Mouse (Mus musculus) hindbrain, embryonic 11.5 days (tissue): ENCODE measurements around the gene Xpo6. TPM values are rescaled to one million over a fixed set of nuclear protein-coding genes. Genes with fewer than 3 reads are reported as not detected.

ENCODE experiments used
- ATAC-seq: fragments of 200-750 bp; cut with Nextera tagmentation; 2 replicates; pipeline ENCODE4 v1.8.0; 2017; ENCODE audit warnings: mild to moderate bottlenecking, moderate TSS enrichment, moderate library complexity; ENCODE audit not compliant: low FRiP score
- DNase-seq: peaks from one replicate; pipeline ENCODE4 v3.0.0-alpha.2; 2015; ENCODE audit warnings: low spot score
- H3K27ac ChIP-seq: fragments of 300-500 bp; sonication (generic); 2 replicates; pipeline ENCODE4 v1.5.1; 2014; ENCODE audit warnings: mild to moderate bottlenecking, low read depth, low read length
- H3K27me3 ChIP-seq: fragments of 300-500 bp; sonication (generic); 2 replicates; pipeline ENCODE4 v1.6.1; 2014; ENCODE audit warnings: mild to moderate bottlenecking, low read length, moderate library complexity, mixed read lengths; ENCODE audit not compliant: control insufficient read depth, insufficient read depth
- H3K36me3 ChIP-seq: fragments of 300-500 bp; sonication (generic); 2 replicates; pipeline ENCODE4 v1.6.1; 2014; ENCODE audit warnings: mild to moderate bottlenecking, low read length, moderate library complexity, mixed read lengths; ENCODE audit not compliant: control insufficient read depth, insufficient read depth
- H3K4me1 ChIP-seq: fragments of 300-500 bp; sonication (generic); replicated peaks from 2 replicates; pipeline ENCODE4 v1.6.1; 2014; ENCODE audit warnings: low read length, mixed read lengths; ENCODE audit not compliant: control insufficient read depth, insufficient read depth
- H3K4me2 ChIP-seq: fragments of 300-500 bp; sonication (generic); replicated peaks from 2 replicates; pipeline ENCODE4 v1.6.1; 2014; ENCODE audit warnings: mild to moderate bottlenecking, low read depth, low read length
- H3K4me3 ChIP-seq: fragments of 300-500 bp; sonication (generic); 2 replicates; pipeline ENCODE4 v1.5.1; 2014; ENCODE audit warnings: low read depth, low read length
- H3K9ac ChIP-seq: fragments of 300-500 bp; sonication (generic); 2 replicates; pipeline ENCODE4 v1.6.1; 2014; ENCODE audit warnings: low read depth, low read length
- H3K9me3 ChIP-seq: fragments of 300-500 bp; sonication (generic); 2 replicates; pipeline ENCODE4 v1.6.1; 2016; ENCODE audit warnings: low read length; ENCODE audit not compliant: control insufficient read depth
- WGBS: fragments of 180-500 bp; shearing (Covaris S2); extraction: QIAGEN DNeasy Blood & Tissue Kit; methylation state at CpG from one replicate; pipeline ENCODE4 v1.1.7; 2014; 5-methylcytosine and 5-hydroxymethylcytosine counted together
- polyA plus RNA-seq: library from polyadenylated mRNA; unstranded; fragments of >200 nt; fragmentation: Nextera tagmentation; extraction: Ambion mirVana; gene quantifications from 2 replicates; pipeline ENCODE4 v1.2.1, GENCODE M21; 2014

The Xpo6 gene
- polyA plus RNA-seq, 1 experiment from 2014 or later = 69.4 TPM

GRCm38 (mm10) chr7:126135391-126135790 lies 64.9 kb downstream of the Xpo6 start:
- 0 out of 2 replicates have a peak, but pooled peaks cover 2% of the 10 kb centered on the region for H3K36me3 ChIP-seq
- H3K4me2 ChIP-seq = no peak overlapping the region
- no peak overlapping the region for H3K4me3 ChIP-seq
- 93% methylated on average over 2 of the region's 2 CpGs for WGBS
- no peaks in the 10 kb centered on the region for H3K4me1 ChIP-seq
- DNase-seq = no peak
- no peak for ATAC-seq
- no peaks in the 10 kb centered on the region for H3K9me3 ChIP-seq
- no peak overlapping the region for H3K9ac ChIP-seq
- no peaks in the 10 kb centered on the region for H3K27me3 ChIP-seq
- H3K27ac ChIP-seq = no peak overlapping the region

GRCm38 (mm10) chr7:126134634-126135321 lies 65.5 kb downstream of the Xpo6 start:
- Histone ChIP-seq H3K4me2 (no peak overlapping the region), H3K27ac (no peak overlapping the region), H3K4me1 (no peaks in the 10 kb centered on the region), H3K27me3 (no peaks in the 10 kb centered on the region), H3K36me3 (0 out of 2 replicates have a peak, but pooled peaks cover 5% of the 10 kb centered on the region), H3K9ac (no peak overlapping the region), H3K9me3 (no peaks in the 10 kb centered on the region), H3K4me3 (no peak overlapping the region)
- WGBS = 95% methylated on average over 4 of the region's 4 CpGs
- DNase-seq = no peak
- ATAC-seq = no peak

DNA sequence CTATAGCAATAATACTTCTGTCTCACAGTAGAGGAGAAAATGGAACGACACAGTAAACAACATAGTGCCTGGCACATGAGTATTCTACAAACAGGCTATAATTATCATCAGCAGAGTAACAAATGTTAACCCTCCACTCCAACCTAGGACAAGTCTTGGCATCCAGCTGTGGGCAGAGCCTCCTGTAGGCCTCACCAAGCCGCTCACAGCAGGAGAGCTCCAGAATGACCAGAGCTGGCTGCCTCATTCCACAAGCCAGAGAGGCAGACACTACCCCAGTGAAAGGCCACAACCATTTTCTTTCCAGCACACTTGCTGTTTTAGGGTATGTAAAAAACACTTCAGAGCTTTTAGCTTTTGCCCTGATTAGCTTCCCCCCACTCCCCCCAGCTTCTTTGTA lies 72.6 kb downstream of the Xpo6 start:
- ATAC-seq = no peak
- H3K36me3 ChIP-seq = peaks cover 11% of the 10 kb centered on the region; the same call in 1 of the 2 replicates
- H3K9ac ChIP-seq = no peak overlapping the region
- H3K27ac ChIP-seq = no peak overlapping the region
- H3K4me3 ChIP-seq = no peak overlapping the region
- WGBS = 82% methylated on average over 2 of the region's 2 CpGs
- H3K9me3 ChIP-seq = no peaks in the 10 kb centered on the region
- DNase-seq = no peak
- no peaks in the 10 kb centered on the region for H3K4me1 ChIP-seq
- no peak overlapping the region for H3K4me2 ChIP-seq
- H3K27me3 ChIP-seq = no peaks in the 10 kb centered on the region

- H3K4me2 ChIP-seq = no peak overlapping the region
- H3K36me3 ChIP-seq = peaks cover 11% of the 10 kb centered on the region; the same call in 1 of the 2 replicates
- H3K27ac ChIP-seq = no peak overlapping the region
Measured at GRCm38 (mm10) chr7:126126502-126126901, 73.8 kb downstream of the Xpo6 start.

GRCm38 (mm10) chr7:126121533-126121932 lies 78.8 kb downstream of the Xpo6 start:
- Histone ChIP-seq H3K4me1 (no peaks in the 10 kb centered on the region), H3K36me3 (peaks cover 8% of the 10 kb centered on the region; the same call in 1 of the 2 replicates)
- ATAC-seq = no peak

More at GRCm38 (mm10) chr7:126126502-126126901, 73.8 kb downstream of the Xpo6 start:
- ATAC-seq = no peak
- H3K27me3 ChIP-seq = no peaks in the 10 kb centered on the region
- H3K9ac ChIP-seq = no peak overlapping the region
- H3K9me3 ChIP-seq = no peaks in the 10 kb centered on the region
- no peaks in the 10 kb centered on the region for H3K4me1 ChIP-seq
- no peak overlapping the region for H3K4me3 ChIP-seq
- 88% methylated on average over 3 of the region's 3 CpGs for WGBS
- DNase-seq = no peak

GRCm38 (mm10) chr7:126119819-126120218 lies 80.5 kb downstream of the Xpo6 start:
- H3K9ac ChIP-seq = no peak overlapping the region
- H3K4me1 ChIP-seq = no peaks in the 10 kb centered on the region
- H3K27me3 ChIP-seq = no peaks in the 10 kb centered on the region
- no peak overlapping the region for H3K4me2 ChIP-seq
- no peaks in the 10 kb centered on the region for H3K9me3 ChIP-seq
- H3K4me3 ChIP-seq = no peak overlapping the region
- no peak overlapping the region for H3K27ac ChIP-seq
- peaks cover 11% of the 10 kb centered on the region; the same call in 1 of the 2 replicates for H3K36me3 ChIP-seq
- DNase-seq = no peak
- WGBS = 77% methylated on average over 6 of the region's 6 CpGs
- no peak for ATAC-seq

More at GRCm38 (mm10) chr7:126121533-126121932, 78.8 kb downstream of the Xpo6 start:
- 91% methylated on average over 4 of the region's 4 CpGs for WGBS
- DNase-seq = no peak
- Histone ChIP-seq H3K27ac (no peak overlapping the region), H3K4me2 (no peak overlapping the region), H3K4me3 (no peak overlapping the region), H3K9me3 (no peaks in the 10 kb centered on the region), H3K9ac (no peak overlapping the region), H3K27me3 (no peaks in the 10 kb centered on the region)

GRCm38 (mm10) chr7:126113263-126113662 lies 87.0 kb downstream of the Xpo6 start:
- no peak overlapping the region for H3K27ac ChIP-seq
- H3K27me3 ChIP-seq = no peaks in the 10 kb centered on the region
- H3K4me3 ChIP-seq = no peak overlapping the region
- WGBS = 96% methylated on average over 4 of the region's 4 CpGs
- DNase-seq (no peak), ATAC-seq (no peak)
- H3K9ac ChIP-seq = no peak overlapping the region
- H3K4me1 ChIP-seq = no peaks in the 10 kb centered on the region
- peaks cover 9% of the 10 kb centered on the region; the same call in 1 of the 2 replicates for H3K36me3 ChIP-seq
- no peaks in the 10 kb centered on the region for H3K9me3 ChIP-seq
- no peak overlapping the region for H3K4me2 ChIP-seq

DNA sequence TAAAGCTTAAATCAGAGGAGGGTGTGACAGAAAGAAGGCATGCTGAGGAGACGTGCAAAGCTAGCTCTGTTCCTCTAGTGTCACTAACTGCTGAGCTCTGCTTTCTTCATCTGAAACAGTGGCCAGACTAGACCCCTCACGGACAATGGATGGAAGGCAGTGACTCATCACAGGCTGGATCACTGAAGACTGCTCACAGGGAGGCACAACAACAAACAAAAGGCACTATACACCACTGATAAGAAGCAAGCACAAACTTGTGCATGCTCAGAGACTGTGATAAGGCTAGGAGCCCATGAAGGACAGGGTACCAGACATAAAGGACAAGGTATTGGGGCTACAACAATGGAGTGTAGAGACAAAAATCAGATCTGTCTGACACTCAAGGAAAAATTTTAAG lies 89.1 kb downstream of the Xpo6 start:
- 87% methylated on average over 2 of the region's 2 CpGs for WGBS
- H3K4me2 ChIP-seq = no peak overlapping the region

GRCm38 (mm10) chr7:126109898-126110297 lies 90.4 kb downstream of the Xpo6 start:
- no peak overlapping the region for H3K9ac ChIP-seq
- no peak for ATAC-seq
- 95% methylated on average over 3 of the region's 3 CpGs for WGBS
- no peaks in the 10 kb centered on the region for H3K27me3 ChIP-seq
- no peak overlapping the region for H3K27ac ChIP-seq
- 0 out of 2 replicates have a peak, but pooled peaks cover 6% of the 10 kb centered on the region for H3K36me3 ChIP-seq
- H3K4me1 ChIP-seq = no peaks in the 10 kb centered on the region
- H3K4me2 ChIP-seq = no peak overlapping the region
- no peak overlapping the region for H3K4me3 ChIP-seq
- no peak for DNase-seq
- no peaks in the 10 kb centered on the region for H3K9me3 ChIP-seq

More for the DNA sequence above, 89.1 kb downstream of the Xpo6 start:
- H3K4me3 ChIP-seq = no peak overlapping the region
- H3K9ac ChIP-seq = no peak overlapping the region
- ATAC-seq (no peak), DNase-seq (no peak)
- no peaks in the 10 kb centered on the region for H3K4me1 ChIP-seq
- H3K27me3 ChIP-seq = no peaks in the 10 kb centered on the region
- H3K36me3 ChIP-seq = peaks cover 9% of the 10 kb centered on the region; the same call in 1 of the 2 replicates
- no peak overlapping the region for H3K27ac ChIP-seq
- H3K9me3 ChIP-seq = no peaks in the 10 kb centered on the region
